Mouse (Mus musculus) forebrain, embryonic 14.5 days (tissue): Measurements from ENCODE around the gene Tbc1d9. TPM values are rescaled to one million over a fixed set of nuclear protein-coding genes. Genes with fewer than 3 reads are reported as not detected.
A peak's percentile ranks its signal among the peaks of the same experiment; 100 is the strongest.

Source experiments
- ATAC-seq: fragments of 200-750 bp; cut with Nextera tagmentation; 2 replicates; pipeline ENCODE4 v1.8.0; 2017; ENCODE audit warnings: mild to moderate bottlenecking, moderate library complexity
- DNase-seq: peaks from one replicate; pipeline ENCODE4 v3.0.0-alpha.2; 2015; ENCODE audit warnings: low spot score
- H3K27ac ChIP-seq: fragments of 300-500 bp; sonication (generic); 2 replicates; pipeline ENCODE4 v1.5.1; 2014; ENCODE audit warnings: low read depth, mild to moderate bottlenecking, control low read depth, low read length, moderate library complexity
- H3K27me3 ChIP-seq: fragments of 300-500 bp; sonication (generic); replicated peaks from 2 replicates; pipeline ENCODE4 v1.6.1; 2014; ENCODE audit warnings: low read length, control low read depth, mixed read lengths; ENCODE audit not compliant: control insufficient read depth, insufficient read depth
- H3K36me3 ChIP-seq: fragments of 300-500 bp; sonication (generic); 2 replicates; pipeline ENCODE4 v1.6.1; 2014; ENCODE audit warnings: low read length, control low read depth; ENCODE audit not compliant: control insufficient read depth, insufficient read depth
- H3K4me1 ChIP-seq: fragments of 300-500 bp; sonication (generic); 2 replicates; pipeline ENCODE4 v1.6.1; 2014; ENCODE audit warnings: antibody characterized with exemption, low read length, control low read depth; ENCODE audit not compliant: control insufficient read depth, insufficient read depth
- H3K4me2 ChIP-seq: fragments of 300-500 bp; sonication (generic); 2 replicates; pipeline ENCODE4 v1.6.1; 2014; ENCODE audit warnings: mild to moderate bottlenecking, control low read depth, low read length
- H3K4me3 ChIP-seq: fragments of 300-500 bp; sonication (generic); 2 replicates; pipeline ENCODE4 v1.5.1; 2014; ENCODE audit warnings: low read depth, low read length, control low read depth
- H3K9ac ChIP-seq: fragments of 300-500 bp; sonication (generic); 2 replicates; pipeline ENCODE4 v1.6.1; 2014; ENCODE audit warnings: mild to moderate bottlenecking, low read length, control low read depth, moderate library complexity
- H3K9me3 ChIP-seq: fragments of 300-500 bp; sonication (generic); replicated peaks from 2 replicates; pipeline ENCODE4 v1.6.1; 2016; ENCODE audit warnings: low read length, control low read depth, mixed read lengths; ENCODE audit not compliant: control insufficient read depth
- WGBS: fragments of 180-500 bp; shearing (Covaris S2); extraction: QIAGEN DNeasy Blood & Tissue Kit; methylation state at CpG from one replicate; pipeline ENCODE4 v1.1.7; 2014; 5-methylcytosine and 5-hydroxymethylcytosine counted together
- polyA plus RNA-seq: library from polyadenylated mRNA; unstranded; fragments of >200 nt; fragmentation: Nextera tagmentation; extraction: Ambion mirVana; gene quantifications from 2 replicates; pipeline ENCODE4 v1.2.1, GENCODE M21; 2014

Tbc1d9 gene
- polyA plus RNA-seq, 1 experiment from 2014 or later = 16.6 TPM

DNA sequence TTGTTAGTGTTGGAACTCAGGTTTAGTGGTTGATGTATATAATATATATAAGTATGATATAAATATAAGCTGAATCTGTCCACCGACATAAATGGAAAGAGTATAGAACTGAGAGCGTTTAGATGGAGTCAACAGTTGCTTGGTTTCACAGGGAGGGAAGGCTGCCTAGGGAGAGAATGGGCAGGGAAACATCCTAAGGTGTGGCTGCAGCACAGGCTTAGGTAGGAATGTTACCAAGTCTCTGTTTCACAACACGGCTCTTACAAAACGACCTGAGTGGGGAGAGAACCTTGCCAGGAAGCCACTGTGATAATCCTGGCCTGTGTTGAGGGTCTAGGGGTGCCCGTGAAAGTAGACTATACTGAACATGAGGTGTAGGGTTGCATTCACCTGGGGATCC is 62.2 kb downstream of the Tbc1d9 start:
- Histone ChIP-seq H3K4me3 (no peak overlapping the region), H3K36me3 (0 out of 2 replicates have a peak, but pooled peaks cover 4% of the 10 kb centered on the region), H3K27ac (no peak overlapping the region), H3K9me3 (no peaks in the 10 kb centered on the region), H3K27me3 (no peaks in the 10 kb centered on the region), H3K4me2 (no peak overlapping the region), H3K9ac (no peak overlapping the region), H3K4me1 (no peaks in the 10 kb centered on the region)
- WGBS = 89% methylated on average over 5 of the region's 5 CpGs
- DNase-seq (no peak), ATAC-seq (no peak)

DNA sequence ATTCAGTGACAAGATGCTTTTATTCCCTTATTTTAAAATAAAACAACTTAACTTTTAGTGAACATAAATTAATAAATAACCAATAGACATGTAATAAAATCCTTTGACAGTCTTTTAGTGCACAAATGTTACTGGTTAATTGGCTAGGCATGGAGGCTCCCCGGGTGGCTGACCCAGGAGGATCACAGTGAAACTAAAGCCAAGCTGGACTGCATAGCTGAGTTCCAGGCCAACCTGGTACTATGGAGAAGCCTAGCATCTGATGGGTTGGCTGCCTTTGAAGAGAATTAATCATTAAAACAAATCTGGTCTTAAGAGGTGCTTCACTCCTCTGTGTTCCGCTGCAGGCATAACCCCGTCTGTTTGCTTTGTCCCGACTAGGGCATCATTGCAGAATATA is 67.9 kb downstream of the Tbc1d9 start:
- H3K4me3 ChIP-seq = no peak overlapping the region
- H3K36me3 ChIP-seq = 0 out of 2 replicates have a peak, but pooled peaks cover 10% of the 10 kb centered on the region
- ATAC-seq (no peak), DNase-seq (no peak)
- no peak overlapping the region for H3K4me2 ChIP-seq
- H3K27ac ChIP-seq = no peak overlapping the region
- H3K27me3 ChIP-seq = no peaks in the 10 kb centered on the region
- H3K9ac ChIP-seq = no peak overlapping the region
- no peaks in the 10 kb centered on the region for H3K9me3 ChIP-seq
- WGBS = 86% methylated on average over 4 of the region's 4 CpGs
- no peaks in the 10 kb centered on the region for H3K4me1 ChIP-seq

DNA sequence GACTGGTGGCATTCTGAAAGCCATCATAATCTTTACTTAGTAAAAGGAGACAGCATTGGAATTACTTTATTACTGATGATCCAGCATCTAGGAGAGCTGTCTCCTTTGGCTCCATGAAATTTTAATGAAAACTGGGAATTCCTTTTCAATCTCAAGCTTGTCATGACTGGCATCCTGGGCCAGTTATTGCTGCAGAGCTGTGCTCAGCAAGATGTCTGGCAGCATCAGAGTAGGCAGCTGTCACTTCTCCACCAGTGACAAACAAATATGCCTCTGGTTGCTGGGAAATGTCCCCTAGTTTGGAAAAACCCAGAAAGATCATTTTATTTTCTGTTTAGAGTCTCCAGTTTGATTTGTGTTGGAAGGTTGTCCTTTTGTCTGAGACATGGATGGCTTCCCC is 74.2 kb downstream of the Tbc1d9 start:
- peak; percentile 22 for DNase-seq
- Histone ChIP-seq H3K4me1 (no peaks in the 10 kb centered on the region), H3K36me3 (peaks cover 35% of the 10 kb centered on the region), H3K9me3 (no peaks in the 10 kb centered on the region), H3K4me3 (no peak overlapping the region), H3K27me3 (no peaks in the 10 kb centered on the region), H3K9ac (no peak overlapping the region), H3K4me2 (no peak overlapping the region), H3K27ac (no peak overlapping the region)
- ATAC-seq = no peak

DNA sequence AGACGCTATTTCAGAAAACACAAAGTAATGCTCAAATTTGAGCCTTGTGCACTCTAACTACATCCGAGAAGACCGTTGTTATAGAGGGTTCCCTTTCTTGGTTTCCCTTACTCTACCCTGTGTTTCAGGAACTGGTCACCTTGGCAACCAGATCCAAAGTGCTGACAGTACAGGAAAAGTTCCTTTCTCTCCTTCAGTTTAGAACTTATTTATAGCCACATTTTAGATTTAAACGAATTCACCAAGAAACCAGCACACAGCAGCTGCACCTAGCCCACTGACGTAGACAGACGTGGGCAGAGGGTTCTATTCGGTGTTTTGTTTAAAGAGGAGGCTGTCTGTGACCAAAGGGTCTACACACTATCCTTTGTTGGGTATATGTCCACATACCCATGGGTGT is 79.0 kb downstream of the Tbc1d9 start:
- Histone ChIP-seq H3K4me3 (no peak overlapping the region), H3K4me2 (no peak overlapping the region), H3K9ac (no peak overlapping the region), H3K9me3 (no peaks in the 10 kb centered on the region), H3K27me3 (no peaks in the 10 kb centered on the region), H3K36me3 (peaks cover 30% of the 10 kb centered on the region), H3K27ac (no peak overlapping the region), H3K4me1 (no peaks in the 10 kb centered on the region)
- no peak for DNase-seq
- no peak for ATAC-seq
- WGBS = 93% methylated on average over 7 of the region's 7 CpGs

GRCm38 (mm10) chr8:83250858-83251257 is 85.7 kb downstream of the Tbc1d9 start:
- WGBS = 83% methylated on average over 6 of the region's 6 CpGs
- H3K27ac ChIP-seq = 0 out of 2 replicates have a peak overlapping the region, but pooled peaks have one; percentile 3
- no peaks in the 10 kb centered on the region for H3K4me1 ChIP-seq
- no peak for DNase-seq
- ATAC-seq = no peak
- H3K27me3 ChIP-seq = no peaks in the 10 kb centered on the region
- H3K4me3 ChIP-seq = no peak overlapping the region
- no peak overlapping the region for H3K4me2 ChIP-seq
- H3K9ac ChIP-seq = no peak overlapping the region
- peaks cover 40% of the 10 kb centered on the region for H3K36me3 ChIP-seq
- H3K9me3 ChIP-seq = no peaks in the 10 kb centered on the region

DNA sequence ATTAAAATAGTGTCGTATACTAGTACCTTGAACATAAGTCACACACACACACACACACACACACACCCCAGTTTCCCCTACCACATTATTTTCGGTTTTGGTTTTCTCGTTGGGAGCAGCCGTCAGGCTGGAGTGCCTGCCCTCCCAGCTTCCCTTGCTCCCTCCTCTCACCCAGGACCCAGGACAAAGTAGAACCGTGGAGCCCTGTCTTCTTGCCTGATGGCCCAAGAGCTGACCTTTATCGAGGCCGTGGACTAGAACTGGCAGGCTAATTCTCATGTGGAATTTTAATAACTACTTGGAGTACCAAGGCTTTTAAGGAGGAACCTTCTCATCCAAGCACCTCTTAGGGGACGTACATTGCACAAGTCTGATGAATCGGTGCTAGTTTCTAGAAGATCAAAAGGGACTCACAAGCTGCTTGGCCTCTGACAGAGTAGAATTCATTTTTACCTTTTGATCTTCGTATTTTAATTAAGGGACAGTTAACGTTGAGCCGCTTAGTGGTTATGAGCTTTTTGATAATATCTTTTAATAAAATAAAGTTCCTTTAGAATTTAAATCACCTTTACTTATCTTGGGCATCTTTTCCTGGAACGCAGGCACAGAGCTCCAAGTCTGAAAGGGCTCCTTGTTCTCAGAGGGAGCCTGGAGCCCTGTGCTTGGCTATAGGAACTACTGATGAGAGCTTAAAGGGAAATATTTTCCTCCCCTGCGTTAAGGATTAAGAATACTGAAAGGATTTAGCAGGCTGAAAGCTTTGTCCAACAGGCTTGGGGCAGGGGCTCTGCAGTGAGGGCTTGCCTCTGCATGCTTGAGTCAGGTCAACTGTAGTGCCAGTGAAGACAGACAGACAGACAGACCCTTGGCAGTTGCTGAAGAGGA is 86.5 kb downstream of the Tbc1d9 start:
- Histone ChIP-seq H3K27ac (no peak overlapping the region), H3K4me1 (no peaks in the 10 kb centered on the region), H3K9me3 (no peaks in the 10 kb centered on the region), H3K4me2 (no peak overlapping the region), H3K4me3 (no peak overlapping the region), H3K9ac (no peak overlapping the region), H3K27me3 (no peaks in the 10 kb centered on the region), H3K36me3 (peaks cover 46% of the 10 kb centered on the region)
- DNase-seq = peak; percentile 17
- ATAC-seq = peak; percentile 32; the same call in 1 of the 2 replicates
- 30% methylated on average over 14 of the region's 14 CpGs for WGBS

- H3K9me3 ChIP-seq = no peaks in the 10 kb centered on the region
- 86% methylated on average over 5 of the region's 5 CpGs for WGBS
- DNase-seq (no peak), ATAC-seq (no peak)
- H3K27me3 ChIP-seq = no peaks in the 10 kb centered on the region
- no peak overlapping the region for H3K9ac ChIP-seq
- no peak overlapping the region for H3K4me2 ChIP-seq
- peaks cover 46% of the 10 kb centered on the region for H3K36me3 ChIP-seq
- H3K4me3 ChIP-seq = no peak overlapping the region
- no peaks in the 10 kb centered on the region for H3K4me1 ChIP-seq
- no peak overlapping the region; the same call in 1 of the 2 replicates for H3K27ac ChIP-seq
Measured at GRCm38 (mm10) chr8:83252791-83253190, 87.6 kb downstream of the Tbc1d9 start.

DNA sequence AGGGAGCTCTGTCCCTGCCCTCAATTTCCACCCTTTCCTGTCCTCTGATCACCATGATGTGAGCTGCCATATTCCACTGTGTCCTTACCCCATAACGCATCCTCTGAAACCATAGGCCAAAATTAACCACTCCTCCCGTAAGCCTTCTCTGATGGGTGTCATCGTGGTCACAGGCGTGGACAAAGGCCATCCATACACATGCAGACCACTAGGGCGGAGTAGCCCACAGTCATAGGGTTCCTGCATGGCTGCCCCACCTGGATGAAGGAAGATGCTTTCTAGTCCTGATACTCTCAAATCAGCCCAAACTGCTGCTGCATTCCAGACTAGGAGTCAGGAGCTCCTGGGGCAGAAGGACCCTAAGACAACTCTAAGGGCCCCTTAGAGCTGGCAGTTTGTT is 92.5 kb downstream of the Tbc1d9 start:
- no peak overlapping the region for H3K9ac ChIP-seq
- DNase-seq (no peak), ATAC-seq (no peak)
- no peak overlapping the region for H3K27ac ChIP-seq
- no peaks in the 10 kb centered on the region for H3K9me3 ChIP-seq
- no peak overlapping the region for H3K4me2 ChIP-seq
- 93% methylated on average over 5 of the region's 5 CpGs for WGBS
- H3K27me3 ChIP-seq = no peaks in the 10 kb centered on the region
- no peaks in the 10 kb centered on the region for H3K4me1 ChIP-seq
- H3K4me3 ChIP-seq = no peak overlapping the region
- peaks cover 62% of the 10 kb centered on the region for H3K36me3 ChIP-seq

DNA sequence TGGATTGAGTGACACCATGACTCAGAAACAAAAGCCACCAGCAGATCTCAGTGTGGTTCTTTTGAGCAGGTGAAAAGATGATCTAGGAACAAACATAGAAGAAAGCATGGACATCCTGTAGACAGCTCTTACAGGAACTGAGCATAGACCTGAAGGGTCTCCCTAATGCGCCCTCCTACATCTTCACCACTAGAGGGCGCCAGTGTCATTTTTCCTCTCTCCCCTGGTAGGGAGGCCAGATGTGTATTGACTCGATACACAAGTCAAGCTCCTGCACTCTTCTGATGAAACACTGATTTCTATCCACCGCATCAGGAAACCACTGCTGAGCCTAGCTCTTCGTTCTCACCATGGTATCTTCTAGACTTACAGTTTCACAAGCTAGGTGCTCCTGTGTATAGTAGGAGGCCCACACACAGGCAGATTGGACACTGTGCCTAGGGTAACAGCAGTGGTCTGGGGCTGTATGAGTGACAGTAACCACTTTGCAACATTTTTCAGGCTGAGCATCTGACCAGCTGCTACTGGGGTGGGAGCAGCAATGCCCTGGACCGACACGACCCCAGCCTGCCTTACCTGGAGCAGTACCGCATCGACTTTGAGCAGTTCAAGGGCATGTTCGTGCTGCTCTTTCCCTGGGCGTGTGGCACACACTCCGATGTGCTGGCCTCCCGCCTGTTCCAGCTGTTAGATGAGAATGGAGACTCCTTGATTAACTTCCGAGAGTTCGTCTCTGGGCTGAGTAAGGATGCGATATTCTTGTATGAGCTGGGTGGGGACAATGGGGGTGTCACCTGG is 95.5 kb downstream of the Tbc1d9 start:
- H3K27me3 ChIP-seq = no peaks in the 10 kb centered on the region
- WGBS = 74% methylated on average over 16 of the region's 16 CpGs

More for the DNA sequence above, 95.5 kb downstream of the Tbc1d9 start:
- DNase-seq (peak; percentile 67), ATAC-seq (peak; percentile 87)
- Histone ChIP-seq H3K9me3 (no peaks in the 10 kb centered on the region), H3K36me3 (peaks cover 50% of the 10 kb centered on the region), H3K4me2 (no peak overlapping the region), H3K4me3 (no peak overlapping the region), H3K27ac (no peak overlapping the region), H3K4me1 (no peaks in the 10 kb centered on the region), H3K9ac (no peak overlapping the region)
